9 mouse cellular contexts compared by ENCODE assay signal in genomic region chr17:13478866-13479571, GRCm38 (mm10).
DNase-seq lines count a peak whose midpoint lies in the region; ATAC-seq and TF ChIP-seq lines count a peak whose summit lies in the region.
"Had no signal": no experiment of that assay in that cellular context is flagged by ENCODE, and none has a peak within 500 bp of the region (broad histone marks: within the 10 kb centered on the region; RNA-seq: fewer than 3 reads in every experiment).

No protein-coding gene starts in this region.

- TF ChIP-seq CTCF in lung, postnatal 0 days (IDR thresholded peaks at IDR 0.05) = no peak

- H3K9me3 ChIP-seq in heart, embryonic 12.5 days (replicated peaks) = no peaks in the 10 kb centered on the region
- H3K9me3 ChIP-seq in lung, postnatal 0 days (ENCODE audit: low read length) = no peaks in the 10 kb centered on the region

- no peak overlapping the region for H3K4me3 ChIP-seq in heart, embryonic 12.5 days
- H3K4me3 ChIP-seq in lung, postnatal 0 days (ENCODE audit: low read depth, low read length) = no peak overlapping the region

- H3K27ac ChIP-seq in heart, embryonic 12.5 days (ENCODE audit: poor library complexity, severe bottlenecking) = peak overlapping the region; percentile 2; the same call in 1 of the 2 replicates
- no peak overlapping the region for H3K27ac ChIP-seq in lung, postnatal 0 days (ENCODE audit: low read length)

- H3K9ac ChIP-seq in heart, embryonic 12.5 days = no peak overlapping the region
- H3K9ac ChIP-seq in lung, postnatal 0 days (replicated peaks; ENCODE audit: low read depth) = no peak overlapping the region

- WGBS in heart, embryonic 12.5 days = 30% methylated on average over 5 of the region's 5 CpGs
- 13% methylated on average over 5 of the region's 5 CpGs for WGBS in lung, postnatal 0 days

- peaks cover 44% of the 10 kb centered on the region for H3K4me1 ChIP-seq in heart, embryonic 12.5 days (replicated peaks)
- H3K4me1 ChIP-seq in lung, postnatal 0 days (ENCODE audit: insufficient read depth, low read depth, low read length) = peaks cover 3% of the 10 kb centered on the region; the same call in 1 of the 2 replicates

- TF ChIP-seq EP300 in lung, postnatal 0 days (IDR thresholded peaks at IDR 0.05) = no peak; the same call in 1 of the 2 replicates

- peak; percentile 31 for DNase-seq in ovary, postnatal 36 days (ENCODE audit: low spot score)
- DNase-seq in ovary, postnatal 10 days (ENCODE audit: low spot score) = no peak
- no peak for DNase-seq in lung, postnatal 0 days (ENCODE audit: low spot score)
- peak; percentile 47 for DNase-seq in retina, postnatal 1 day
- no peak for DNase-seq in adipocyte (ENCODE audit: low spot score)
- no peak for DNase-seq in right cerebral cortex, postnatal 4 days
- no peak for DNase-seq in c-Kit-positive CD71-positive TER-119-positive erythroid progenitor cells, embryonic 14.5 days (ENCODE audit: low spot score)
- DNase-seq: kidney, adult 9 months had no signal

- ATAC-seq in heart, embryonic 12.5 days (ENCODE audit: insufficient number of reproducible peaks, low FRiP score) = no peak
- peak; percentile 42 for ATAC-seq in lung, postnatal 0 days

- H3K36me3 ChIP-seq in heart, embryonic 12.5 days = no peaks in the 10 kb centered on the region
- no peaks in the 10 kb centered on the region for H3K36me3 ChIP-seq in lung, postnatal 0 days (ENCODE audit: insufficient read depth, low read length)

- no peak overlapping the region for H3K4me2 ChIP-seq in heart, embryonic 12.5 days
- no peak overlapping the region for H3K4me2 ChIP-seq in lung, postnatal 0 days (replicated peaks; ENCODE audit: low read depth, low read length)

- H3K27me3 ChIP-seq in heart, embryonic 12.5 days (replicated peaks) = no peaks in the 10 kb centered on the region
- no peaks in the 10 kb centered on the region for H3K27me3 ChIP-seq in lung, postnatal 0 days (replicated peaks; ENCODE audit: insufficient read depth, low read length)

Comparison
In these comparisons a context has a peak if more than half of its experiments do, and no peak if none do; other contexts are left out.
1. DNase-seq: peak in ovary, postnatal 36 days (single experiment) and retina, postnatal 1 day (single experiment); none in ovary, postnatal 10 days (single experiment), lung, postnatal 0 days (single experiment), adipocyte (single experiment), right cerebral cortex, postnatal 4 days (single experiment) and c-Kit-positive CD71-positive TER-119-positive erythroid progenitor cells, embryonic 14.5 days (single experiment).